In the genomic region with DNA sequence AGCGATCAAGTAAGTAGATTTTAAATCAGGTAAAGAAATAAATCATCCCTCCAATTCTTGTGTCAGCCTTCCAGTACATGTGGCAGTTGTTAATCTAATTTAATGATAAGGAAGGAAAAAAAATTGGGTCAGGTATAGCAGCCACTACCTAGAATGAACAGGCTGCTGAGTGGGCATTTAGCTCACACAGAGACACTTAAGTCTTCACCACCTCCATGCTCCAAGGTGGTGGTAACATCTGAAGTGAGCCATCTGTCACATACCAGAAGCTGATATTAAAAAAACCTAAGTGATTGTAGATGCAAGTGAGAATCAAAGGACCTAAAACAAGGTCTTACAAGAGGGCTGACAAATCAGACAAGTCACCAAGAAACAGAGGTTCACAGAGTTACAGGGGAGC, we compare ENCODE assay signal across 10 mouse cellular contexts.
"Had no signal": no experiment of that assay in that cellular context is flagged by ENCODE, and none has a peak within 500 bp of the region (broad histone marks: within the 10 kb centered on the region; RNA-seq: fewer than 3 reads in every experiment).

No protein-coding gene starts in this region.

- ATAC-seq: liver, embryonic 12.5 days; midbrain, embryonic 16.5 days had no signal

- DNase-seq: lung, adult 18-20 months; lung, embryonic 14.5 days; lung, postnatal 10 days; lung, postnatal 4 days; midbrain, embryonic 14.5 days; thymus, adult 18-20 months; thymus, postnatal 14 days; thymus, postnatal 36 days had no signal
